12 mouse cellular contexts compared by ENCODE assay signal in genomic region chr2:52303405-52303804, GRCm38 (mm10).
DNase-seq lines count a peak whose midpoint lies in the region; ATAC-seq lines count a peak whose summit lies in the region.
"Had no signal": no experiment of that assay in that cellular context is flagged by ENCODE, and none has a peak within 500 bp of the region (broad histone marks: within the 10 kb centered on the region; RNA-seq: fewer than 3 reads in every experiment).

No protein-coding gene starts in this region.

- no peak for DNase-seq in frontal cortex, postnatal 10 days (ENCODE audit: low spot score in 2 of 2)
- peak; percentile 49 for DNase-seq in kidney, postnatal 10 days
- no peak for DNase-seq in kidney, adult 11 months
- DNase-seq in 416B (ENCODE audit: low read depth), result peak; percentile 29
- DNase-seq in brain, adult 2 months (ENCODE audit: low read depth, low spot score), result peak; percentile 48
- no peak for DNase-seq in c-Kit-positive CD71-positive TER-119-positive erythroid progenitor cells, embryonic 14.5 days (ENCODE audit: low spot score)
- DNase-seq: adrenal gland, postnatal 36 days; cerebellum, adult 8-10 months; gastrocnemius, postnatal 36 days; right cerebral cortex, postnatal 4 days had no signal

- ATAC-seq in frontal cortex, adult (ENCODE audit: low TSS enrichment), result 0 out of 2 replicates have a peak, but pooled peaks have one; percentile 72
- no peak for ATAC-seq in erythroid progenitor cell, adult 5-6 weeks (replicated peaks; ENCODE audit: low FRiP score, poor library complexity, severe bottlenecking)

Comparison
In these comparisons a context has a peak if more than half of its experiments do, and no peak if none do; other contexts are left out.
1. DNase-seq: peak in kidney, postnatal 10 days (single experiment), 416B (single experiment) and brain, adult 2 months (single experiment); none in frontal cortex, postnatal 10 days (0 of 2), kidney, adult 11 months (single experiment) and c-Kit-positive CD71-positive TER-119-positive erythroid progenitor cells, embryonic 14.5 days (single experiment).